Mouse (Mus musculus) heart, embryonic 14.5 days (tissue): ENCODE measurements around the gene Ccdc182. TPM values are rescaled to one million over a fixed set of nuclear protein-coding genes. Genes with fewer than 3 reads are reported as not detected.
A peak's percentile ranks its signal among the peaks of the same experiment; 100 is the strongest.

Experiments used
- ATAC-seq: fragments of 200-750 bp; cut with Nextera tagmentation; 2 replicates; pipeline ENCODE4 v1.8.0; 2017; ENCODE audit warnings: low read depth, moderate TSS enrichment; ENCODE audit not compliant: insufficient number of reproducible peaks, insufficient read depth, low FRiP score
- H3K27ac ChIP-seq, 2 experiments: fragments of 200-500 bp in 1 of 2; fragments of 300-500 bp in 1 of 2; sonication (generic) in 1 of 2; replicated peaks in 1 of 2; 2 replicates each; pipeline ENCODE4 v1.5.1; 2012 to 2014; ENCODE audit warnings: low read depth in 2 of 2, low read length in 2 of 2, control low read depth in 1 of 2, mild to moderate bottlenecking in 1 of 2, mixed read lengths in 1 of 2; ENCODE audit not compliant: control insufficient read depth in 1 of 2, insufficient read depth in 1 of 2
- H3K27me3 ChIP-seq: fragments of 300-500 bp; sonication (generic); 2 replicates; pipeline ENCODE4 v1.6.1; 2014; ENCODE audit warnings: mild to moderate bottlenecking, low read length, control low read depth; ENCODE audit not compliant: control insufficient read depth, insufficient read depth
- H3K36me3 ChIP-seq: fragments of 300-500 bp; sonication (generic); 2 replicates; pipeline ENCODE4 v1.6.1; 2014; ENCODE audit warnings: mild to moderate bottlenecking, control low read depth, low read length, mixed read lengths; ENCODE audit not compliant: control insufficient read depth, insufficient read depth
- H3K4me1 ChIP-seq, 2 experiments: fragments of 200-500 bp in 1 of 2; fragments of 300-500 bp in 1 of 2; sonication (generic) in 1 of 2; 2 replicates each; pipeline ENCODE4 v1.6.1; 2012 to 2014; ENCODE audit warnings: low read length in 2 of 2, control low read depth in 1 of 2, mixed read lengths in 1 of 2; ENCODE audit not compliant: control insufficient read depth in 2 of 2, insufficient read depth in 2 of 2
- H3K4me2 ChIP-seq: fragments of 300-500 bp; sonication (generic); 2 replicates; pipeline ENCODE4 v1.6.1; 2014; ENCODE audit warnings: mild to moderate bottlenecking, low read length
- H3K4me3 ChIP-seq, 2 experiments: fragments of 200-500 bp in 1 of 2; fragments of 300-500 bp in 1 of 2; sonication (generic) in 1 of 2; 2 replicates each; pipeline ENCODE4 v1.5.1; 2012 to 2014; ENCODE audit warnings: low read length in 2 of 2, mild to moderate bottlenecking in 2 of 2, control low read depth in 1 of 2, low read depth in 1 of 2, moderate library complexity in 1 of 2; ENCODE audit not compliant: control insufficient read depth in 1 of 2, insufficient read depth in 1 of 2
- H3K9ac ChIP-seq: fragments of 300-500 bp; sonication (generic); 2 replicates; pipeline ENCODE4 v1.6.1; 2014; ENCODE audit warnings: mild to moderate bottlenecking, low read length
- H3K9me3 ChIP-seq: fragments of 300-500 bp; sonication (generic); 2 replicates; pipeline ENCODE4 v1.6.1; 2016; ENCODE audit warnings: low read length, control low read depth; ENCODE audit not compliant: control insufficient read depth
- WGBS: fragments of 180-500 bp; shearing (Covaris S2); extraction: QIAGEN DNeasy Blood & Tissue Kit; methylation state at CpG from one replicate; pipeline ENCODE4 v1.1.7; 2014; 5-methylcytosine and 5-hydroxymethylcytosine counted together
- polyA plus RNA-seq: library from polyadenylated mRNA; unstranded; fragments of >200 nt; fragmentation: Nextera tagmentation; extraction: Ambion mirVana; gene quantifications from 2 replicates; pipeline ENCODE4 v1.2.1, GENCODE M21; 2014

Gene Ccdc182
- polyA plus RNA-seq, 1 experiment from 2014 or later: not detected

DNA sequence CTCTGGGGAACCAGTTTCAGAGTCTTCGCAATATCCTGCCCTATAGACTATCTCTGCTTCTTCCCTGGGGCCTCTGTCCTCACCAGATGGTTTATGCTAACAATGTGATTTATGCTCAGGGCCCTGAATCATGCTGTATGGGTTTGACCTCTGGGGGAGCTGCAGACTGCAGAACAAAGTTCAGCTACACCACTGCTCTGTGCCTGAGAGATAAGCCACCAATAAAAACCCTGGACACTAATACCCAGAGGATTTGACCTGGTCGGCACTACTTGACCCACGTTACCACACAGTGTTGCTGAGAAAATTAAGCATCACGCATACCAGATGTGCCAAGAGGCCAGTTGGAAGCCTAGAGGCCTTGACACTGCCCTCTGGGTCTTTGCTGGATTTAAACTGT, 3.7 kb downstream of the Ccdc182 start:
- peaks cover 6 to 14% of the 10 kb centered on the region in 2 experiments; a peak in 2 of 4 replicates for H3K4me1 ChIP-seq
- ATAC-seq: no peak

DNA sequence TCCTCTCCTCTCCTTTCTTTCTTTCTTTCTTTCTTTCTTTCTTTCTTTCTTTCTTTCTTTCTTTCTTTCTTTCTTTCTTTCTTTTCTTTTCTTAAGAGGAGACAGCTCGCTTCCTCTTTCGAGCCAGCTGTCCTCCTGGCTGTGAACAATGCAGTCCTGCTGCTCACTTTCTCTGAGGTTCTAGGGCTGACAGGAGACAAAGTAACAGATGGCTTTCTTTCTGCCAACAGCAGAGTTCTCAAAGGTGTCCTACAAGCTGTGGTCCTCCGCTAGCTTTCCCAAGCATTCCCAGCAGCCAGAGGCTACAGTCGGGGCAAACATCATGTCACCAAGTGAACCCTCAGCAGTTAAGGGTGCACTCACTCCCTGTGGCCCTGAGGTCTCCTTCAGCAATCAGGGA, 5.5 kb downstream of the Ccdc182 start:
- Histone ChIP-seq H3K9ac (no peak overlapping the region), H3K27me3 (no peaks in the 10 kb centered on the region), H3K27ac (no peak overlapping the region), H3K4me3 (no peak overlapping the region), H3K4me1 (peaks cover 4 to 6% of the 10 kb centered on the region in 2 experiments; a peak in 2 of 4 replicates), H3K4me2 (no peak overlapping the region), H3K36me3 (no peaks in the 10 kb centered on the region), H3K9me3 (no peaks in the 10 kb centered on the region)
- no peak for ATAC-seq
- WGBS: 74% methylated on average over 4 of the region's 4 CpGs

More for the DNA sequence above, 3.7 kb downstream of the Ccdc182 start:
- 82% methylated on average over 4 of the region's 4 CpGs for WGBS
- Histone ChIP-seq H3K27ac (no peak overlapping the region), H3K4me3 (no peak overlapping the region), H3K9me3 (no peaks in the 10 kb centered on the region), H3K9ac (no peak overlapping the region), H3K4me2 (no peak overlapping the region), H3K36me3 (no peaks in the 10 kb centered on the region), H3K27me3 (no peaks in the 10 kb centered on the region)

DNA sequence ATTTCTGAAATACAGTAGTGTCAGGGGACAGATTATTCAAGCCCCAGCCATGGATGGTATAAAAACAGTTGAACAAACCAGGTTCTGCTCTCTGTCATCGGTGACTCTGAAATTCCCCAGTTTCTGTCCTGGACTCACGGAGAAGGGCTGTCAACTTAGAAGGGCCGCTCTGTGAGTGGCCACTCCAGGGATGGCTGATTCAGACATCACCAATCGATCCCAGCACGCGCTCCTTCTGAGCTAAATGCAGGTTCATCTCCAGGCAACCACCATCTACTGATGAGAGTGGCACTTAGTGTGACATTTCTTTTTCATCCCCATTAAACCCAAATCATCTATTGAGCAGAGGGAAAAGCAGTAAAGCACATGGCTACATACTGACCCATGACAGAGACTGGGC, 7.8 kb downstream of the Ccdc182 start:
- H3K4me2 ChIP-seq: peak overlapping the region; percentile 32
- no peaks in the 10 kb centered on the region for H3K27me3 ChIP-seq
- 0 out of 2 replicates have a peak overlapping the region, but pooled peaks have one; percentile 14 for H3K9ac ChIP-seq
- no peaks in the 10 kb centered on the region for H3K36me3 ChIP-seq
- H3K4me3 ChIP-seq: no peak overlapping the region
- H3K27ac ChIP-seq: no peak overlapping the region
- WGBS: 25% methylated on average over 6 of the region's 6 CpGs
- H3K9me3 ChIP-seq: no peaks in the 10 kb centered on the region
- ATAC-seq: no peak
- H3K4me1 ChIP-seq: peaks cover 4% of the 10 kb centered on the region in 2 experiments; a peak in 2 of 4 replicates

DNA sequence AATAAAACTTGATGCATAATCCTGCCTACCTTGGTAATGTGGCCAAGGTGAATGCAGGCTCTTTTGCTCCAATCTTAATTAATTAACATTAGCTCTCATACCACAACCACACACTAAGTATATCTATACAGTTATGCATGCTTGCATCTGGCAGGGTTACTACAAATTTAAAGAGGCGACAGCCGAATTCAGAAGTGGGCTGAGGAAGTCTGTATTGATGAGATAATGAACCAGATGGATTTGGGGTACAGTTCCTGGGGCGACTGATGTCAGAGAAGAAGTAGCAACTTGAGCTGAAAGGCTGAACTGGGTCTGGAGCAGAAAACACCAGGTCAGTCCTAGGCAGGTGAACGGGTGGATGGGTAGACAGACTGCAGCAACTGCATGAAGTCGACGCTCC, 11.9 kb downstream of the Ccdc182 start:
- no peaks in the 10 kb centered on the region for H3K36me3 ChIP-seq
- H3K27ac ChIP-seq: no peak overlapping the region
- no peak overlapping the region for H3K4me3 ChIP-seq
- 85% methylated on average over 6 of the region's 6 CpGs for WGBS
- no peaks in the 10 kb centered on the region for H3K27me3 ChIP-seq
- peaks cover 13 to 19% of the 10 kb centered on the region in 2 experiments for H3K4me1 ChIP-seq
- no peak overlapping the region for H3K9ac ChIP-seq
- H3K4me2 ChIP-seq: no peak overlapping the region
- no peak for ATAC-seq
- no peaks in the 10 kb centered on the region for H3K9me3 ChIP-seq

DNA sequence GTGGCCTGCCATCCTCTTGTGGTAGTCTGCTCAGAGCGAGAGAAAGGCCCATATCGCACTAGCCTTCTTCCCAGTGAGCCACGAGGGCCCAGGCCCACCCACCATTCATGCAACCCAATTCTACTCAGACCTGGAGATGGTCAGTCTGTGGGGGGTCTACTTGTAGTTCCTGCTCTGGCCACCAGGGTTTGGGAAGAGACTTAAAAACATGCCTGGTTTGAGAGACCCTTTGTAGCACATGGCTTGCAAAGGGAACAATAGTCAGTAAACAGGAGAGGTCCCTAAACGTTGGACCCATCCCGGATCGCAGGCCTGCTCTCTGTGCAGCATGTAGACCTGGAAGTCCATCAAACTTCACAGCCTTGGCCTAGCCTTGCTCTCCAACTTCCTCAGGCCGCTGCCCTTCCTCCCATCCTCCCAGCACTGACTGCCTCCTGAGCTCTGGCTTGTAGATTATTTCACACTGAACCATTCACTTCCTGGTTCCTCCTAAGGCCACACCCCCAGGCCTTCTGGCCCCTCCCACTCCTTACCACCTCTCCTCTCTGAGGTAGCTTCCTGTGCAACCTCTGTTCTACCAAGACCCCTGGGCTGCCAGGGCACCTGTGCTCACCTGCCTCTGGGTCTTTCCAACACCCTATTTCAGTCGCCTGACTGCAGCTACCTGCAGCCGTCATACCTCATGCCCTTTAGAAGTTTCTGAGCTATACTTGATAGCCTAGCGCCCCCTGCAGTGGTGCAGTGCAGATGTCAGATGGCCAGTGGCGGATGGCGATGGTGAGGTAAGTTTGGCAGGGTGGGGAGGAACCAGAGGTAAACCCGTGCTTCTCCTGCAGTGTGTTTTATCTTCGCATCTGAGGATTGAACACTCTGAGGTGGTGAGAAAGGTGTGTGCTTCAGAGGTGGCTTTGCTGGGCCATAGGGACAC, 14.0 kb downstream of the Ccdc182 start:
- Histone ChIP-seq H3K27me3 (no peaks in the 10 kb centered on the region), H3K4me2 (no peak overlapping the region), H3K36me3 (no peaks in the 10 kb centered on the region), H3K27ac (no peak overlapping the region), H3K4me1 (peaks cover 24 to 29% of the 10 kb centered on the region in 2 experiments), H3K4me3 (no peak overlapping the region), H3K9me3 (no peaks in the 10 kb centered on the region), H3K9ac (no peak overlapping the region)
- no peak for ATAC-seq
- 81% methylated on average over 14 of the region's 14 CpGs for WGBS

DNA sequence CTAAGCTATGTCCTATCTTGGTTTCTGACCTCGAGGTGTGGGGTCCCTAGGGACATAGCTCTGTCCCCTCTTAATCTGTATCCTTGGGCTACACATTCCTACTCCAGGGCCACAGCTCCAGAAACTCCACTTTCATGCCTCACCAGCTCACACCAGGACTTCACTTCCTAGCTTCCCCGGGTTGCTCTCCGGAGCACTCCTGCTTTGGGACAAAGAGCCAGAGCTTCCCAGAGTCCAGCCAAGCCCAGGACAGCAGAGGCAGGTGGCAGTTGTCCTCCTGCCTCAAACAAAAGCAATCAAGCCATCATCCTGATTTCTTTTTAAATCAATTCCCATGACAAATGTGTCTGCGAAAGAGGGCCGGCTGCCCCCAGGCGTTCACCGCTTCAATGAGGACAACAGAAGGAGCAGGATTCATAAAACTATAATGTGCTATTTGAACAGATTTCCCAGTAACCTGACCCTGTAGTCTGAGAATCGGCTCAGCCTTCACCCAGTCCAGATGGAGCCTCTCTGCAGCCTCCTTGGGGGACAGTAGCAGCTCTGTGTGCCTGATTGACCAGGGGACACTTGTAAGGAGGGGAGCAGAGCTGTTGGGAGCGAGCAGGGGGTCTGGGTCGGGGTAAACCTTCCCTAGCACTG, 15.3 kb downstream of the Ccdc182 start:
- 75% methylated on average over 10 of the region's 10 CpGs for WGBS
- H3K9me3 ChIP-seq: no peaks in the 10 kb centered on the region
- no peak overlapping the region for H3K9ac ChIP-seq
- no peak overlapping the region for H3K4me3 ChIP-seq
- no peaks in the 10 kb centered on the region for H3K36me3 ChIP-seq
- no peak overlapping the region for H3K27ac ChIP-seq
- ATAC-seq: no peak
- no peak overlapping the region for H3K4me2 ChIP-seq
- H3K27me3 ChIP-seq: no peaks in the 10 kb centered on the region
- peaks cover 37 to 42% of the 10 kb centered on the region in 2 experiments for H3K4me1 ChIP-seq

DNA sequence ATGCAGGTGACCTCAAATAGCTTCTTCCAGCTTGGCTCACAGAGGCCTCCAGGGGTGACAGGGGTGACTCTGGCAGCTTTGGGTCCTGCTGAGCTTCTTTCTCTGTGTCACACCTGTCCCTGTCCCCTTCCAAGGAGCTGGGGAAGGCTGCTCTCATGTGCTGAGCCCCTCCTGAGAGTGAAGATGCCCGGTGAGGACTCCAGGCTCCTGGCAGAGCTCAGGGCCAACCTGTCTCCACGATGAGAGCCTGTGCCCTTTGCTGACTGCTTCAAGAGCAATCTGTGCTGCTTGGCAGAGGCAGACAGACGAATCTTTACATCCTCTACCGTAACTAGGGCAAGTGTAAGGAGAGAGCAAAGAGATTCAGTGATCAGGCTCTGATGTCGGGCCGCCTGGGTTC, 16.9 kb downstream of the Ccdc182 start:
- no peaks in the 10 kb centered on the region for H3K27me3 ChIP-seq
- no peak overlapping the region for H3K4me3 ChIP-seq
- WGBS: 72% methylated on average over 6 of the region's 6 CpGs
- no peaks in the 10 kb centered on the region for H3K9me3 ChIP-seq
- peaks cover 52 to 56% of the 10 kb centered on the region in 2 experiments for H3K4me1 ChIP-seq
- H3K4me2 ChIP-seq: no peak overlapping the region
- no peak for ATAC-seq
- peak overlapping the region; percentile 38; the same call in 1 of the 2 replicates for H3K9ac ChIP-seq
- no peaks in the 10 kb centered on the region for H3K36me3 ChIP-seq
- H3K27ac ChIP-seq: no peak overlapping the region
